Mouse (Mus musculus) embryonic facial prominence, embryonic 12.5 days (tissue): ENCODE measurements at regions not wholly inside any gene's neighbourhood (a gene's known extent, or its start where the extent isn't known, plus 50 kb on each side); places are given as distances from the start of the nearest gene placed in this dataset.

Experiments
- ATAC-seq: fragments of 200-750 bp; cut with Nextera tagmentation; 2 replicates; pipeline ENCODE4 v1.8.0; 2017; ENCODE audit not compliant: insufficient number of reproducible peaks, insufficient read depth, low FRiP score, low TSS enrichment
- H3K27ac ChIP-seq: fragments of 300-500 bp; sonication (generic); 2 replicates; pipeline ENCODE4 v1.5.1; 2016; ENCODE audit warnings: mild to moderate bottlenecking
- H3K27me3 ChIP-seq: fragments of 300-500 bp; sonication (generic); 2 replicates; pipeline ENCODE4 v1.6.1; 2016; ENCODE audit warnings: mild to moderate bottlenecking, moderate library complexity
- H3K36me3 ChIP-seq: fragments of 300-500 bp; sonication (generic); 2 replicates; pipeline ENCODE4 v1.6.1; 2016; ENCODE audit warnings: mild to moderate bottlenecking
- H3K4me1 ChIP-seq: fragments of 300-500 bp; sonication (generic); 2 replicates; pipeline ENCODE4 v1.6.1; 2016
- H3K4me2 ChIP-seq: fragments of 300-500 bp; sonication (generic); replicated peaks from 2 replicates; pipeline ENCODE4 v1.6.1; 2016; ENCODE audit warnings: mild to moderate bottlenecking, moderate library complexity
- H3K4me3 ChIP-seq: fragments of 300-500 bp; sonication (generic); 2 replicates; pipeline ENCODE4 v1.5.1; 2016; ENCODE audit warnings: mild to moderate bottlenecking
- H3K9ac ChIP-seq: fragments of 300-500 bp; sonication (generic); 2 replicates; pipeline ENCODE4 v1.6.1; 2016; ENCODE audit warnings: mild to moderate bottlenecking, moderate library complexity
- H3K9me3 ChIP-seq: fragments of 300-500 bp; sonication (generic); 2 replicates; pipeline ENCODE4 v1.6.1; 2016; ENCODE audit warnings: mild to moderate bottlenecking, moderate library complexity

DNA sequence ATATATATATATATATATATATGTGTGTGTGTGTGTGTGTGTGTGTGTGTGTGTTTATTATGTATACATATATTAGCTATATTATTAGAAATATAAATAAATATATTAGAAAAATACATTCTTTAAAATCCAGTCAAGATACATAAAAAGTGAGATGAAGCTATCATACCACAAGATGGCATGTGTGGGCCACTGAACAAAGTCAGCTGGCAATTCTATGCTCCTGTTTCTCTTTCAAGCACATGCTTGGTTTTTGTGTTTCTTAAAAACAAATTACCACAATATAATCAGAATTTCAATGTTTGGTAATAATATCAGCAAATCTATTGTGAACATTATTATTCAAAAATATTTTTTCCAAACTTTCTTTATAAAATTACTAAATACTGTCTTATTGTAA, 1490.2 kb upstream of the Cdh9 start:
- H3K27me3 ChIP-seq, result no peaks in the 10 kb centered on the region
- no peak overlapping the region for H3K4me2 ChIP-seq
- no peak overlapping the region for H3K4me3 ChIP-seq
- H3K9me3 ChIP-seq, result no peaks in the 10 kb centered on the region
- H3K36me3 ChIP-seq, result no peaks in the 10 kb centered on the region
- H3K9ac ChIP-seq, result no peak overlapping the region
- no peak for ATAC-seq
- H3K27ac ChIP-seq, result no peak overlapping the region
- no peaks in the 10 kb centered on the region for H3K4me1 ChIP-seq
